Mouse (Mus musculus) cortical plate, adult 2 months (tissue): ENCODE data around the gene Stk11. TPM values are rescaled to one million over a fixed set of nuclear protein-coding genes. Genes with fewer than 3 reads are reported as not detected.

Experiments
- H3K27ac ChIP-seq: fragments of 200-500 bp; 2 replicates; pipeline ENCODE4 v1.5.1; 2012; ENCODE audit warnings: low read length, control low read depth, inconsistent platforms; ENCODE audit not compliant: insufficient read depth
- H3K4me1 ChIP-seq: fragments of 200-500 bp; 2 replicates; pipeline ENCODE4 v1.6.1; 2011; ENCODE audit warnings: low read length; ENCODE audit not compliant: control insufficient read depth, insufficient read depth
- H3K4me3 ChIP-seq: fragments of 200-500 bp; 2 replicates; pipeline ENCODE4 v1.5.1; 2011; ENCODE audit warnings: mild to moderate bottlenecking, low read length, control low read depth; ENCODE audit not compliant: insufficient read depth
- CTCF ChIP-seq: fragments of 200-500 bp; IDR thresholded peaks from 2 replicates; pipeline ENCODE4 v1.5.1; 2011; ENCODE audit warnings: mild to moderate bottlenecking, control low read depth, low read length; ENCODE audit not compliant: insufficient read depth; ENCODE audit errors: extremely low read depth
- POLR2A ChIP-seq: fragments of 200-500 bp; IDR thresholded peaks from 2 replicates; pipeline ENCODE4 v1.6.1; 2011; ENCODE audit warnings: mild to moderate bottlenecking, low read length, control low read depth; ENCODE audit not compliant: insufficient read depth; ENCODE audit errors: extremely low read depth
- polyA plus RNA-seq: library from polyadenylated mRNA; depleted of rRNA; stranded (reverse); fragments of >200 nt; gene quantifications from 2 replicates; pipeline ENCODE4 v1.2.3, GENCODE M21; 2012

Gene Stk11
- polyA plus RNA-seq, 1 experiment: 94.2 TPM

DNA sequence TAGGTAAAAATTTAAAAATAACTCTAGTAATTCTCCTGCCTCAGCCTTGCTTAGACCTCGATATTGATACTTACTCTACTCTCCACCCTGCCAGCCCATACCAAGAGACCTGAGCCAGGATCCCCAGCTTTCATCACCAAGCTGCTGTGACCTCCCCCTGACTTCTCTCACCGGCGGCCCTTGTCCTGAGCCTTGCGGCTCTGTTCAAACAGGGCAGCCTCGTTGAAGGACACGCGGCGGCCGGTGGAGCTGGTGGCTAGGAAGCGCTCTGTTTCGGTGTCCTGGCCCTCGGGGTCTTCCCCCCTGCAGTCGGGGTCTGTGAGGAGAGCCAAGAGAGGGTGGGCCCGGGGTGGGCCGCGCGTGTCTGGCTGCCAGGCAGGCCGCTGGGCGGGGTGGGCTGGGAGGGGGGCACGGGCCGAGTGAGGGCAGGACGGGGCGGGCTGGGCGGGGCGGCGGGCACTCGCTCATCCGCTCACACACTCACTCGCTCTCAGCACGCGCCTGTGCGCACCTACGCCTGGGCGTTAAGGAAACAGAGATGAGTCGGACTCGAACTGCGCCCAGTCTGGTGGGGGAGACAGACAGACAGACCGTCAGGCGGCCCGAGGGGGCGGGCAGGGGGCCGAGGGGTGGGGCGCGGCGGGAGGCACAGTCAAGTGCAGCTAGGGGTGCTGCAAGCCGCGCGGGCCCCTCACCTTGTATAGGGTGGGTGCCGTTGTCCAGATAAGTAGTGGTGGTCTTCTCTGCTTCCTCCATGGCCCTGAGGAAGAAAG, 20.8 kb downstream of the Stk11 start:
- TF ChIP-seq CTCF (no peak), POLR2A (no peak)
- Histone ChIP-seq H3K4me1 (no peaks in the 10 kb centered on the region), H3K4me3 (peak overlapping the region; percentile 98), H3K27ac (no peak overlapping the region)

DNA sequence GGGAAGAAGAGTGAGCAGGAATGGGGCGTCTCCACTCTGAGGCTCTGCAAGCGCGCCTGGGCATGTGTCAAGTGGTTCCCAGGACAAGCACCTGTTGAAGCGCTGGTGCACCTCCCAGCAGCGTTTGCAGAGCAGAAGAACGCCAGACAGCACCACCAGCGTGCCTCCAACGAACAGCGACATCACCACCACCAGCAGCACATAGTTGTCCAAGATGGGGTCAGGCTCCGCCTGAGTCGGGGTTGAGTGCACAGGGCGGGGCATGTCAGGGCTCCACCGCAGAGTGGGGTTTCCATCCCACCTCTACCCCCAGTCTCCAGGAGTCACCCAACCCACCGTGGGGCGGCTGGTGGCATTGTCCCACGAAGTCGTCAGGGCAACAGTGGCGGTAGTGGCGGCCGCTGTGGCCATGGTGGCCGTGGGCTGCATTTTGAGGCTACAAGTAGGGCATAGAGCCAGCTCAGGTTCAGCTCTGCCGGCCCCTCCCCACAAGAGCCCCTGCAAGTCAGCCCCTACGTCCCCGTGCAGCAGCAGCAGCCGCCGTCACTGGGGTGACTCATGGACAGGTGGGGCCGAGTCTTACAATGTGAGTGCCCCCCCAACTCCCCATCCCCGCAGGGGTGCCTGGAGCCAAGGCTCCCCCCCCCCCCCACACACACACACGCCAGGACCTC, 21.5 kb downstream of the Stk11 start:
- H3K4me3 ChIP-seq: peak overlapping the region; percentile 98
- TF ChIP-seq CTCF: no peak
- no peak for TF ChIP-seq POLR2A
- no peaks in the 10 kb centered on the region for H3K4me1 ChIP-seq
- peak overlapping the region; percentile 94 for H3K27ac ChIP-seq

DNA sequence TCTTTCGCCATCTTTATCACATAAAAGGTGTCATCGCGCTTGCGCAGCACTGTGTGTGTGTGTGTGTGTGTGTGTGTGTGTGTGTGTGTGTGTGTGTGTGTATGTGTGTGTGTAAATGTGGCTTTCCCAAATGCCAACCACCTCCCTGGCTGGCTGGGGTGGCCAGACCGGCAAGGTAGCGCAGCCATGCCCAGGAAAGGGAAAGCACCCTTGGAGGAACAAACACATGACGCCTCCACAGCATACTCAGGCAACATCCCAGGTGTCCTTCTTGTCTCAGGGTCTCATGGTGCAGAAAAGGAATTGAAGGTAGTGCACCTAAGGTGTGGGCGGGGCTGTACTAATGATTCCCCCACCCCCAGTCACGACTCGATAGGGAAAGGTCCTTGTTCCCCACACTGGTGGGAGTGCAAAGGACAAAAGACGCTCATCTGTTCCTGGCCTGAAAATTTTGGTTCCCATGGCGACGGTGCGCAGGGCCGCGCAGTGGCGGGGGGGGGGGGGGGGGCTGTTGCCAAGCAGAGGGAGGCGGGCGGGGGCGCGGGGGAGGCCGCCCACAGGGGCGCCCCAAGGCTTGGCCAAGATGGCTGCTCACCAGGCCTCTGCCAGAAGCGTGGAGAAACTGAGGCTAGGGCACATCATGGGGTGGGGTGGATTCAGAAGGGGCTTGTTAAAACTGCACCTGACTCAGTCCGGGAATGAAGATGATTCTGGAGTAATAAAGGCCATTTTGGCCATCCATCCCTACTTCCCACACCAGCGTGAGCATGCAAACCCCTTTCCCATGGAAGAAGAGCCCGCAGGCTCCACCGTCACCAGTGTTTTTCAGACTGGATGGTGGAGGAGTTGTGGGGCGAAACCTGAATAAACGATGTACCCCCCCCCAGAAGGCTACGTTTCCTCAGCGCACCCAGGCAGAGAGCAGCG, 22.3 kb downstream of the Stk11 start:
- Histone ChIP-seq H3K4me1 (no peaks in the 10 kb centered on the region), H3K27ac (peak overlapping the region; percentile 98), H3K4me3 (peak overlapping the region; percentile 98)
- TF ChIP-seq POLR2A: 0 out of 2 replicates have a peak, but pooled peaks have one; percentile 23
- no peak for TF ChIP-seq CTCF

DNA sequence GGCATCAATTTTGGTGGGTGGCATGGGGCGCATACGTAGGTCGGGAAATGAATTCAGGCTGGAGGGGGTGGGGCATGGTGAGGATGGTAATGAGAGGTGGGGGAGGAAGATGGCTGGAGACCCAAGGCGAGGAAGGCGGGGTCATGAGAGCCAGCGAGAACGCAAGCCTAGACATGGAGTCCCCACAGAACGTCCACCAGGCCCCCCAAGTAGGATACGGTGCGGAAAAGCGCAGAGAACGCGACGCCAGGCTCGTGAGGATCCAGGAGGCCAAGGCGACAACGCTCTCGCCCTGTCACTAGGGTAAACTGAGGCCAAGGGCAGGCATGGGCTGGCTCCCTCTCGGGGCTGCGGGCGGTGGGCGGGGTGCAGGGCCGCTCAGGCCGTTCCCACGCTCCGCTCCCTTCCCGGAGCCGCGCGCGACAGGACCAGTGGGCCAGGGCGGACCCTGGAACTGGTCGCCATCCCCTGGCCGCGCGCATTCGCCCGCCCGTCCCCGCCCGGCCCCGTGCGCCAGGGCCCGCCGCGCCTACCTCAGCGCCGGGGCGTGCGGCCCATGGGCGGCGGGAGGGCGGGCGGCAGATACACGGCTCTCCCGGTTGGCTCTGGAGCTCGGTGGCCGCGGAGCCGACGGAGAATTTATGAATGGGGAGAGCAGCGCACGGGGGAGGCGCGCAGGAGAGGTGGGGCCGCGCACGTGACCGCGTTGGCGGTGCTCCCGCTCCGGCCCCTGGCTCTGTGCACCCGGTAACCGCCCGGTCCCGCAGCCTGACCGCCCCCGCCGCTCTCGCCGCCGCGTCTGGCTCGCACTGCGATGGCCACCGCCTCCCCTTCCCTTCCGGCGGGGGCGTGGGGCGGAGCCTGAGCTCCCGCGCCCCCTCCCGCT, 23.2 kb downstream of the Stk11 start, which contains the start of gene Atp5d:
Atp5d (plus strand) TSS at position 80 of the 886 bp plus-strand sequence.
- TF ChIP-seq POLR2A (peak; percentile 44; the same call in 1 of the 2 replicates), CTCF (no peak)
- H3K4me1 ChIP-seq: peaks cover 2% of the 10 kb centered on the region; the same call in 1 of the 2 replicates
- peak within 1 kb of the TSS; percentile 98 for H3K27ac ChIP-seq
- H3K4me3 ChIP-seq: peak within 1 kb of the TSS; percentile 98

DNA sequence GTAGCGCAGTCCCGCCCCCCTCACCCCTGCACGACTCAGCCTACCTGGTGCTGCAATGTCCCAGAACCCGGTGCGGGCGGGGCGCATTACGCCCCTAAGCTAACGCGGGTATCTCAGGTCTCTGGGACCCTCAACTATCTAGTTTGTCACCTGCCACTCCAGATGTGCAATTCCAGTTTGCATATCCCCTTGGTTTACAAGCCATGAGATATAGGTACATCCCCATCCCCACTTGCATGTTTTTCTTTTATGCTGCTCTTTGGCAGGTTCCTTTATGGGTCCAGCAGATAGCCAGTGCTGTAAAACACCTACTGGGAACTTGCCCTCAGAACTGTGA, 23.8 kb downstream of the Stk11 start:
- H3K4me3 ChIP-seq: peak overlapping the region; percentile 98
- no peak for TF ChIP-seq CTCF
- H3K27ac ChIP-seq: peak overlapping the region; percentile 98; the same call in 1 of the 2 replicates
- peaks cover 3% of the 10 kb centered on the region; the same call in 1 of the 2 replicates for H3K4me1 ChIP-seq

DNA sequence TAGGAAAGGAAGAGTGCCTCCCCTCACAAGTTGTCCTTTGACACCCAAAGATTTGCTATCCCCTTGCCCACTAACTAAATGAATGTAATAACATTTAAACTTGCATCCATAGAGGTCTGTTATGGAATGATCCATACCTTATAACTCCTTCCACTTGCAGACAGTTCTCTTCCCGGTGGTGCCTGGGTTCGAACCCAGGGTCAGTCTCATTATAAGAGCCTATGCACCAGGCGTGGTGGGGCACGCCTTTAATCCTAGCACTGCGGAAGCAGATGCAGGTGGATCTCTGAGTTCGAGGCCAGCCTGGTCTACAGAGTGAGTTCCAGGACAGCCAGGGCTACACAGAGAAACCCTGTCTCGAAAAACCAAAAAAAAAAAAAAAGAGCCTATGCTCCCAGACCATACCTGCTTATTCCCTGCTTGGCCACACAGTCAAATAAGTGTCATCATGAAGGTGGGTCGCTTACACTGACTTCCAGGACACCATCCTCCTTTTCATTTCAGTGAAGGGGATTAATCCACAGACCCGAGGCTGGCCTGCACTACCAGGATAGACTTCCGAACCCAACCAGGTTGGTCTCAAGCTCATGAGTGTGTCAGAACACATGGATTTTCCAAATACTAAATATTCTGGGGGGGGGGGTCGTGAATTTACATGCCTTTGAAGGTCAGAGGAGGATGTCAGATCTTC, 24.5 kb downstream of the Stk11 start:
- TF ChIP-seq CTCF (no peak), POLR2A (no peak)
- H3K27ac ChIP-seq: no peak overlapping the region
- H3K4me3 ChIP-seq: no peak overlapping the region
- peaks cover 3% of the 10 kb centered on the region; the same call in 1 of the 2 replicates for H3K4me1 ChIP-seq

DNA sequence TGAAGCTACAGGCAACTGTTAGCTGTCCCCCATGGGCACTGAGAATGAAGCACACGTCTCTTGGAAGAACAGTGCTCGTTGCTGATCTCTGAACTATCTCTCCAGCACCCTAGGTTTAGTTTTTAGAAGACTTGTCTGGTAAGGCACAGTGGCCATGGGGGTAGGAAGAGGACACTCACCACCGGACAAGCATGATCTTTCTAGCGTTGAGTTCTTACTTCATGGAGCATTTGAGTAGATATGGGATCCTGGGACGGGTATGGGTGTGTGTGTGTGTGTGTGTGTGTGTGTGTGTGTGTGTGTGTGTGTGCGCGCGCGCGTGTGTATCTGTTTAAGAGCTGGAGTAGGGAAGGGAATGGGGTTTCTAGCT, 25.0 kb downstream of the Stk11 start, which contains the start of gene Cbarp:
Cbarp (minus strand) TSS at position 170 of the 370 bp plus-strand sequence.
- H3K4me1 ChIP-seq: peaks cover 3% of the 10 kb centered on the region; the same call in 1 of the 2 replicates
- H3K4me3 ChIP-seq: peak within 1 kb of the TSS; percentile 73
- TF ChIP-seq POLR2A (no peak), CTCF (no peak)
- H3K27ac ChIP-seq: peak within 1 kb of the TSS; percentile 98

DNA sequence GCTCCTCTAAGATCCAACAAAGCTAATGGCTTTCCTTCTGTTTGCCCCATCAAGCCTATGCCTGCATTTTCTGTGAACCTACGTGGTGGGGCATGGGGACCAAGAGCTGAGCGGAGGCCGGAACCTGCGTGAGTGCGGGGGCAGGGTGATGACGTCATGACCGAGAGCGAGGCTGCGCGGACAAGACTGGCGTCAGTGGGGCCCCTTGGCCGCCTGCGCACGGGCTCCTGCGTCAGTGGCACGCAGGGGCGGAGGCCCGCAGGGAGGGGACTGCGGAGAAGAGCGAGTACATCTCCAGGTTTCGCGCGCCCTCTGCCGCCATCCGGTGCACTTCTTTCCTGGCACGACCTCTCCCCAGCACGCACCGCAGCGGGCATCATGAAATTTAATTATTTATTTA, 25.6 kb downstream of the Stk11 start:
- H3K27ac ChIP-seq: peak overlapping the region; percentile 95
- H3K4me3 ChIP-seq: peak overlapping the region; percentile 73
- H3K4me1 ChIP-seq: peaks cover 3% of the 10 kb centered on the region; the same call in 1 of the 2 replicates
- TF ChIP-seq POLR2A: peak; percentile 60
- TF ChIP-seq CTCF: peak; percentile 46
